Mouse (Mus musculus) megakaryocyte, embryonic 14.5 days (primary cell): ENCODE measurements at regions not wholly inside any gene's neighbourhood (a gene's known extent, or its start where the extent isn't known, plus 50 kb on each side); places are given as distances from the start of the nearest gene placed in this dataset.

Experiments used
- H3K27me3 ChIP-seq: replicated peaks from 2 replicates; pipeline ENCODE3; 2012; ENCODE audit warnings: inconsistent platforms
- H3K36me3 ChIP-seq: replicated peaks from 2 replicates; pipeline ENCODE3; 2012; ENCODE audit warnings: low read length, inconsistent platforms, mixed read lengths
- H3K4me1 ChIP-seq: 2 replicates; pipeline ENCODE4 v1.6.1; 2012; ENCODE audit warnings: inconsistent platforms
- H3K4me3 ChIP-seq: replicated peaks from 2 replicates; pipeline ENCODE3; 2012; ENCODE audit warnings: moderate library complexity, mild to moderate bottlenecking, inconsistent platforms
- H3K9me3 ChIP-seq: 2 replicates; pipeline ENCODE4 v1.6.1; 2012; ENCODE audit warnings: inconsistent platforms
- FLI1 ChIP-seq: IDR thresholded peaks from 2 replicates; pipeline ENCODE4 v1.6.1; 2012; ENCODE audit warnings: low read length, inconsistent platforms, mixed read lengths
- GATA1 ChIP-seq: IDR thresholded peaks from 3 replicates; pipeline ENCODE4 v1.6.1; 2012; ENCODE audit warnings: mixed read lengths, low read length, inconsistent platforms, borderline replicate concordance

DNA sequence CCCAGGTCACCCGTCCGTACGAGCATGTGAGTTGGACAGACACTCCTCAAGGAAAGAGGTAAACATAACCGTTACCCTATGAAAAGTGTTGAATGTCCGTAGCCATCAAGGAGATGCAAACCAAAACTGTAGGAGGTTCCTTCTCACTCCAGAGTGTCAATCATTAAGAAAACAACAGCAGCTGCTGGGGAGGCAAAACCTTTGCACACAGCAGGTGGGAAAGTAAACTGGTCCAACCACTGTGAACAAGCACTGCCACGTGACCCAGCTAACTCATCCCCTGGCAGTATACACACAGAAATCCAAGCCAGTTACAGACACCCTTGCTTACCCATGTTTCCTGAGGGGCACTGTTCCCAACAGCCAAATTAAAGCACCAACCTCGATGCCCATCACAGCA, 54.7 kb upstream of the Irx5 start:
- H3K4me1 ChIP-seq: no peaks in the 10 kb centered on the region
- no peaks in the 10 kb centered on the region for H3K27me3 ChIP-seq
- H3K36me3 ChIP-seq: no peaks in the 10 kb centered on the region
- H3K9me3 ChIP-seq: no peaks in the 10 kb centered on the region
- H3K4me3 ChIP-seq: no peak overlapping the region
- no peak for TF ChIP-seq FLI1
- TF ChIP-seq GATA1: no peak

DNA sequence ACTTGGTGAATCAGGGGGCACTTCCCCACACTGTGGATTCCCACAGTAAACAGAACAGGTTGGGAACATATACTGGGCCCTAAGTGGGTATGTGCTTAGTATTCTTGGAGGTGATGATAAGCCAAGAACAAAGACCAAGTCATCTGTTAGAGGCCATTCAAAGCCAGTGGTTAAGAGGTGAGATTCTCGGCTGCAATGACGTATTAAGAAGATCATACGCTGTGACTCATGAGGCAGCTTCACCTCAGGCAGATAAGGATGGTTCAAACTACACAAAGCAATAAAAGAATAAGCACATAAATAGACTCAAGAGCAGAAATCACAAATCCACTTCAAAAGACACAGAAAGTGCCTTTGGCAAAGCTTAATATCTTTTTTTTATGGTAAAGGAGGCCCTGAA, 56.4 kb upstream of the Irx5 start:
- TF ChIP-seq FLI1 (no peak), GATA1 (no peak)
- no peaks in the 10 kb centered on the region for H3K36me3 ChIP-seq
- no peaks in the 10 kb centered on the region for H3K27me3 ChIP-seq
- H3K9me3 ChIP-seq: 0 out of 2 replicates have a peak, but pooled peaks cover 3% of the 10 kb centered on the region
- no peaks in the 10 kb centered on the region for H3K4me1 ChIP-seq
- H3K4me3 ChIP-seq: no peak overlapping the region

DNA sequence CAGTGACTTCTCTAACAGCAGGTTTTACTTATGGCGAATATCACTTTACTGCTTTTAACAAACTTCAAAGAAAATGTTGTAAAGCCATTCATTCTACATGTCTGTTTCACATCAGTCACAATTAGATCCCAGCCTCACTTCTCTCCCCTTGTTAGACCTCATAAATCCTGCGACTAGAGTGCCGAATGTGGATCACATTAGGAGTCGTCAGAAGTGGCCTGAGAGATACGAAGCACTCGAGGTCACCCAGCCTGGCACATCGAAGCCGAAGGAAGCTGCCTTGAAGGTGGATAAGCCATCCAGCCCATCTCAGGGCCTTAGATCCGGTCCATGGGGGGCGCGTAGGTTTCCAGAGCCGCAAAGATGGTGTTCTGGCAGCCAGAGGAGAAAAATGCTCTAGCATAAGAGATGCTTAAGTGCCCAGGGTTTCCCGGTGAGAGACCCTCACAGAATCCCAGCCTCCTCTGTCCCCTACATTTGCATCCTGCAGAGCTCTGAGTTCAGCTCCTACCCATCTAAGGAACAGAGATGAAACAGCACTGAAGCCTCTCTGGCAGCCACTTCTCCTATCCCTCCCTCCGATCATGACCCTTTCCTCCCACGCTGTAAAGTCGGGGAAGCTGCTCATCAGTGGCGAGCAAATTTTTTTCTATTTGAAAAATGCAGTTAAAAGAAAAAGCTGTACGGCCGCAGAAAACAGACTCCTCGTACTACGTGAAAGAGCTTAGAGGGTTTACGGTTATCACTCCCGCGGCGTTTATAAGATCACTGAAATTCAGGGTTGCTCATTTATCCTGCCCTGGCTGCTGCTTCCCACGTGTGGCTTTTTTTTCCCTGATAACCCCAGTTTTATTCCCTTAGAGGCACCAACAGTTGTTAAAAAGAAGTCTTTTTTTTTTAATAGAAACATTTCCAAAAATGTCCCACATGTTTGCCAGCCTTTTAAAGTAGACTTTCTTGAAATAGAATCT, 70.3 kb upstream of the Irx5 start:
- TF ChIP-seq GATA1 (no peak), FLI1 (no peak)
- Histone ChIP-seq H3K9me3 (0 out of 2 replicates have a peak, but pooled peaks cover 3% of the 10 kb centered on the region), H3K4me3 (no peak overlapping the region), H3K27me3 (peaks cover 3% of the 10 kb centered on the region), H3K36me3 (no peaks in the 10 kb centered on the region), H3K4me1 (no peaks in the 10 kb centered on the region)

DNA sequence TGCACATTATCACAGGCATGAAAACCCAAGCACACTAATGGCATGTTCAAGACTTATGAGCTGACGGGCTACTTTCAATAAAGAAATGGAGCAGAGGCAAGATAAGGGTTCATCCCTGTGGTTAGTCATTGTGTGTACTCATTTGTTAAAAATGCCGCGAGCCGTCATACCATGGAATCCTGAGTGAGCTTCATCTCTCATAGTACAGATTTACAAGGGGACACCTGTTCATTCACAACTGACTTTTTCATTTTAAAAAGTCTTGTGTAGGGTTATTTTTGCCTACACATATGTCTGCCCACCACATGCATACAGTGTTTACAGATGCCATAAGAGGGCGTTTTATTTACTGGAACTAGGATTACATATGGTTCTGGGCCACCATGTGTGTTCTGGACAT, 81.7 kb upstream of the Irx5 start:
- H3K36me3 ChIP-seq: no peaks in the 10 kb centered on the region
- TF ChIP-seq FLI1 (no peak), GATA1 (no peak)
- H3K9me3 ChIP-seq: peaks cover 7% of the 10 kb centered on the region; the same call in 1 of the 2 replicates
- no peaks in the 10 kb centered on the region for H3K27me3 ChIP-seq
- no peak overlapping the region for H3K4me3 ChIP-seq
- peaks cover 5% of the 10 kb centered on the region; the same call in 1 of the 2 replicates for H3K4me1 ChIP-seq

DNA sequence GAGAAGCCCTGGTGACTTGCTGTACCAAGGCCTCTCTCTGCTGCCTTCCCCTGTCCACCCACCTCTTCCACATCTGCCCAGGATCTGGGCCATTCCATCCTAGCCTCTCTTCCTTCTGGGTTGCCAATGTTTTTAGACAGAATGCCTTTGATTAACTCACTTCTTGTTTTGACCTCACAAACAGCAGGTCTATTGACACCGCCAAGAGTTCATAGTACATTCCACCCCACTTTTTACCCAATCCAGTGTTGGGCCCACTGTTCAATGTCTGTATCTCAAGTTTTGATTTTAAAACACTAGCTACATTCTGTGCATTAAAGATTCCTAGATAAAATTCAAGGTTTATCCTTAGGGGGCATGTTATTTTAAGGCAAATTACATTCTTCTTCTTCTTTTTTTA, 84.7 kb upstream of the Irx5 start:
- no peak overlapping the region for H3K4me3 ChIP-seq
- no peaks in the 10 kb centered on the region for H3K36me3 ChIP-seq
- H3K27me3 ChIP-seq: no peaks in the 10 kb centered on the region
- peaks cover 5% of the 10 kb centered on the region; the same call in 1 of the 2 replicates for H3K4me1 ChIP-seq
- H3K9me3 ChIP-seq: peaks cover 18% of the 10 kb centered on the region
- TF ChIP-seq GATA1: no peak
- no peak for TF ChIP-seq FLI1

DNA sequence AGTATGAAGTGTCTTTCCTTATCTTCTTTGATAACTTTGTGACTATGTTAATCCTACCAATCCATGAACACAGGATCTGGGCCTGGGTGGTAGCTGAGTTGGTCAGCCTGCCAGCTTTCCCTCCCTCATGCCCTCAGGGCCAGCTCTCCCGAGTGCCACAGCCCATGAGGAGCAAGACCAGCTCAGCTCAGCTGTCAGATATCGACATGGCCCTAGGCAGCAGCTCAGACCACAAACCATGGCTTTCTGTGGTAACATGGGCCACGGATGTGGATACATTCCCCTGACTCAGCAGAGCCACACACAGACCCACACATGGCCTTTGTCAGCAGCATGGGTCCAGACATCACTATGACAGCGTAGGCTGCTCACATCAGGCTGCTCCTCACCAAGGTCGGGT, 85.4 kb upstream of the Irx5 start:
- Histone ChIP-seq H3K9me3 (peaks cover 18% of the 10 kb centered on the region), H3K36me3 (no peaks in the 10 kb centered on the region), H3K4me3 (peak overlapping the region; percentile 0), H3K27me3 (no peaks in the 10 kb centered on the region), H3K4me1 (peaks cover 5% of the 10 kb centered on the region; the same call in 1 of the 2 replicates)
- TF ChIP-seq GATA1: no peak
- no peak for TF ChIP-seq FLI1

DNA sequence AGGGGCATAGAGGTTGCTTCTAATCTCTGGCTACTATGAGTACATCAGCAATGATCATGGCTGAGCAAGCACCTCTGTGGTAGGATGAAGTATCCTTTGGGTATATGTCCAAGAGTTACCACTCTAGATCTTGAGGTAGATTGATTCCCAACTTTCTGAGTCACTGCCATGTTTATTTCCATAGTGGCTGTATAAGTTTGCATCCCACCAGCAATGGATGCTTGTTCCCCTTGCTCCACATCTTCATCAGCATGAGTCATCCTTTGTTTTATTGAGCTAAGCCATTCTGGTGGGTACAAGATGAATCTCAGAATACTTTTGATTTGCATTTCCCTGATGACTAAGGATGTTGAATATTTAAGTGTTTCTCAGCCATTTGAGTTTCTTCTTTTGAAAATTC, 86.8 kb upstream of the Irx5 start:
- H3K27me3 ChIP-seq: no peaks in the 10 kb centered on the region
- no peak overlapping the region for H3K4me3 ChIP-seq
- TF ChIP-seq GATA1 (no peak), FLI1 (no peak)
- no peaks in the 10 kb centered on the region for H3K36me3 ChIP-seq
- H3K4me1 ChIP-seq: peaks cover 5% of the 10 kb centered on the region; the same call in 1 of the 2 replicates
- peaks cover 18% of the 10 kb centered on the region for H3K9me3 ChIP-seq

DNA sequence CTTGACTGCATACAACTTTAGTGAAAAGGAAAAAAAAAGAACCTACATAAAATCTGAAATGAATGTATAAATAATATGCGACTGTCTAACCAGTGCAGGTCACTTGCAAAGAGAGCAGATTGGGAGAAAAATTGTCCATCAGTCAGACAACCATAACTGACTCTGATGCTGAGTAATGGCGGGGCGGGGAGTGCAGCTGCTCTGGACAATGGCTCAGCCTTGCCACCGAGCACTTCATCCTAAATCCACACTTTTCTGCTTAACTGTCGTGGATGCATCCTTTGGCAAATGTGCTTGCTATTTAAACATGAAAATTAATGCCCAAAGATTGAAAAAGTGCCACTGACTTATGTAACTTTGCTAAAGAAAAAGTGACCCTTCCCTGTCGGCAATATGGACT, 90.0 kb upstream of the Irx5 start:
- Histone ChIP-seq H3K4me3 (no peak overlapping the region), H3K4me1 (peaks cover 5% of the 10 kb centered on the region; the same call in 1 of the 2 replicates), H3K9me3 (peaks cover 14% of the 10 kb centered on the region), H3K36me3 (no peaks in the 10 kb centered on the region), H3K27me3 (no peaks in the 10 kb centered on the region)
- TF ChIP-seq FLI1 (no peak), GATA1 (no peak)

DNA sequence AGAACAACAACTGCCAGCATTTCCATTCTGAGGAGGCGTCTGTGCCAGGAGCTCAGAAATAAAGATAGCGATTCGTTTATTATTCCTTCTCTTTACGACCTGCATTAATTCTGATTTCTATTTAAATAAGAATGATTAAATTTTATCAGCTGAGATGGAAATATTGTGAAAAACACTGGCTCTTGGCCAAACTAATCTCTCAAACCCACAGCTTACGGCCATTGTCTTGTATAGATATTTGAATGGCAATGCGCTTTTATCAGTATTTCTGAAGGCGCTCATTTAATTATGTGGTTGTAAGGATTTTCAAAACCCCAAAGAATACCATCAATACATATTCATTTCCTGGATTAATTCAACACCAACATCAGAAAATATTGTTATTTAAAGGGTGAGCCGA, 97.4 kb upstream of the Irx5 start:
- Histone ChIP-seq H3K36me3 (no peaks in the 10 kb centered on the region), H3K4me3 (no peak overlapping the region), H3K9me3 (peaks cover 23% of the 10 kb centered on the region), H3K4me1 (no peaks in the 10 kb centered on the region), H3K27me3 (no peaks in the 10 kb centered on the region)
- TF ChIP-seq GATA1 (no peak), FLI1 (no peak)

DNA sequence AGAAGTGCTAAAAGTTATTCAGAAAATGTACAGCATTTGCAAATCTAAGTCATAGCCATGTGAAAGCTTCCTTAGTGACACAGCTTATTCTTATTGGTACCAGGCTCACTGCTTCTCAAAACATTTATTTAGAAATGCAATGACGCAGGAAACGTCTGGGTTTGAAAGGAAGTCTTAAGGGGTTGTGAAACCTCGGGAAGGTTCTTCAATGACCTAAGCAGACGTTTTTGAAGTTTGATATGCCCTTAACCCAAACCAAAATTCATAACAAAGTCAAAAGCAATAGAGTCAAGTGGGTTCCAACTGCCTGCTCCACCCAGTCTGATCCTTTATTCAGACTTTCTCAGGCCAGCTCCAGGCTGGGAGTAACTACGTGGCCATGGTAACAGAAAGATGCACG, 99.2 kb upstream of the Irx5 start:
- TF ChIP-seq GATA1 (no peak), FLI1 (no peak)
- Histone ChIP-seq H3K9me3 (peaks cover 36% of the 10 kb centered on the region), H3K4me3 (no peak overlapping the region)

DNA sequence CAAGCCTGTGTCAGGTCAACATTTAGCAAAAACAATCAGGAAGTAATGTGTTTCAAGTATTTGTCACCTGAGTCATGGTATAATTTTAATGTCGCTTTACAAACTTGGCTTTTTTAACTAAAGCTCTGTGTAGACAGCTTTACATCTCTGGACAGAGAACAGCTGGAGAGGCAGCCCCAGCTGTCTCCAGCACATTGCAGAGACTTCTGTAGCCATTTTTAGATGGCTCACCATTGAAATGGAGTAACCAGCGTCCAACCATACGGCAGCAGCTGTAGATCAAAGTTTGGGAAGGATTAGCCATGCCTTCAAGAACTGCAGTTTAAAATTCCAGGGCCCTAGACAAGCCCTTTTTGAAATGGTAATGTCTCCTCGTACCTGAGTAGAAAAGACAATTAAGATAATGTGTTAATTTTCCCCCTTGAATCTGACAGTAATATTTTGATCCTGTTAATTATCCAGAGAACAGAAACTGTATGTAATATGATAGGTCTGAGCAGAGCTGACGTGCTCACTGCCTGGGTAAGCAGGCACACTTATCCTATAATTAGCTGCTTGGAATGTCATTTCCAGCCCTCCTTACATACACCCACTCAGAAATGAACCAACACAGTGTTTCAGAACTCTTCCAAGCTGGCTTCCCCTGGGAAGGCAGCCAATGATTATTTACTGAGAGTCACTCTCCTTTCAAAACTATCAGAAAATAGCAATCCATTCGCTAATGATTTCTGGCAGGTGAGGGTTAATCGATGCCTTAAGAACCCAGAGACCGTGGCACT, 104.6 kb upstream of the Irx5 start:
- H3K36me3 ChIP-seq: no peaks in the 10 kb centered on the region
- H3K9me3 ChIP-seq: peaks cover 42% of the 10 kb centered on the region
- no peaks in the 10 kb centered on the region for H3K27me3 ChIP-seq
- H3K4me3 ChIP-seq: no peak overlapping the region
- TF ChIP-seq FLI1 (no peak), GATA1 (no peak)
- no peaks in the 10 kb centered on the region for H3K4me1 ChIP-seq

More for the DNA sequence above, 99.2 kb upstream of the Irx5 start:
- Histone ChIP-seq H3K27me3 (no peaks in the 10 kb centered on the region), H3K36me3 (no peaks in the 10 kb centered on the region), H3K4me1 (no peaks in the 10 kb centered on the region)
